Mouse (Mus musculus) lung, embryonic 14.5 days (tissue): Measurements from ENCODE around the gene Ctsa. TPM values are rescaled to one million over a fixed set of nuclear protein-coding genes. Genes with fewer than 3 reads are reported as not detected.
A peak's percentile ranks its signal among the peaks of the same experiment; 100 is the strongest.
"Not testable (repeated sequence)": the region's sequence is repeated elsewhere in the genome, so short reads cannot be mapped to it uniquely, and the experiment has no call there.

ENCODE experiments used
- ATAC-seq: fragments of 200-750 bp; cut with Nextera tagmentation; 2 replicates; pipeline ENCODE4 v1.8.0; 2017; ENCODE audit warnings: mild to moderate bottlenecking, moderate TSS enrichment, moderate library complexity; ENCODE audit not compliant: insufficient read depth
- DNase-seq: peaks from one replicate; pipeline ENCODE4 v3.0.0-alpha.2; 2015
- H3K27ac ChIP-seq: fragments of 300-500 bp; sonication (generic); 2 replicates; pipeline ENCODE4 v1.5.1; 2014; ENCODE audit warnings: low read depth, mild to moderate bottlenecking, moderate library complexity
- H3K27me3 ChIP-seq: fragments of 300-500 bp; sonication (generic); 2 replicates; pipeline ENCODE4 v1.6.1; 2014; ENCODE audit warnings: low read length, control low read depth; ENCODE audit not compliant: insufficient read depth
- H3K36me3 ChIP-seq: fragments of 300-500 bp; sonication (generic); 2 replicates; pipeline ENCODE4 v1.6.1; 2014; ENCODE audit warnings: control low read depth; ENCODE audit not compliant: insufficient read depth
- H3K4me1 ChIP-seq: fragments of 300-500 bp; sonication (generic); 2 replicates; pipeline ENCODE4 v1.6.1; 2014; ENCODE audit warnings: antibody characterized with exemption, control low read depth; ENCODE audit not compliant: insufficient read depth
- H3K4me2 ChIP-seq: fragments of 300-500 bp; sonication (generic); 2 replicates; pipeline ENCODE4 v1.6.1; 2014; ENCODE audit warnings: mild to moderate bottlenecking
- H3K4me3 ChIP-seq: fragments of 300-500 bp; sonication (generic); 2 replicates; pipeline ENCODE4 v1.5.1; 2014; ENCODE audit warnings: low read depth, low read length
- H3K9ac ChIP-seq: fragments of 300-500 bp; sonication (generic); 2 replicates; pipeline ENCODE4 v1.6.1; 2014
- H3K9me3 ChIP-seq: fragments of 300-500 bp; sonication (generic); 2 replicates; pipeline ENCODE4 v1.6.1; 2016; ENCODE audit warnings: low read depth, low read length, control low read depth
- CTCF ChIP-seq: IDR thresholded peaks from 2 replicates; pipeline ENCODE4 v1.5.1; 2016; ENCODE audit warnings: antibody characterized with exemption, low read depth
- WGBS: fragments of 180-500 bp; shearing (Covaris S2); extraction: QIAGEN DNeasy Blood & Tissue Kit; methylation state at CpG from one replicate; pipeline ENCODE4 v1.1.7; 2014; 5-methylcytosine and 5-hydroxymethylcytosine counted together
- polyA plus RNA-seq: library from polyadenylated mRNA; unstranded; fragments of >200 nt; fragmentation: Nextera tagmentation; extraction: Ambion mirVana; gene quantifications from 2 replicates; pipeline ENCODE4 v1.2.1, GENCODE M21; 2014

Gene Ctsa
- polyA plus RNA-seq, 1 experiment from 2014 or later, result 114 TPM

- Histone ChIP-seq H3K4me3 (no peak overlapping the region), H3K27ac (no peak overlapping the region), H3K36me3 (peaks cover 79% of the 10 kb centered on the region), H3K9ac (no peak overlapping the region), H3K27me3 (no peaks in the 10 kb centered on the region), H3K4me1 (no peaks in the 10 kb centered on the region), H3K4me2 (no peak overlapping the region), H3K9me3 (no peaks in the 10 kb centered on the region)
- WGBS, result 27% methylated on average over 5 of the region's 5 CpGs
- TF ChIP-seq CTCF, result peak; percentile 88
- ATAC-seq, result peak; percentile 56; the same call in 1 of the 2 replicates
- DNase-seq, result peak; percentile 96
Measured at GRCm38 (mm10) chr2:164794293-164794692, 38.4 kb upstream of the Ctsa start.

GRCm38 (mm10) chr2:164795868-164796267, 36.8 kb upstream of the Ctsa start:
- 74% methylated on average over 4 of the region's 4 CpGs for WGBS
- Histone ChIP-seq H3K9ac (no peak overlapping the region), H3K27ac (no peak overlapping the region), H3K36me3 (peaks cover 81% of the 10 kb centered on the region), H3K27me3 (no peaks in the 10 kb centered on the region), H3K4me2 (no peak overlapping the region), H3K9me3 (no peaks in the 10 kb centered on the region), H3K4me3 (no peak overlapping the region), H3K4me1 (no peaks in the 10 kb centered on the region)
- no peak for TF ChIP-seq CTCF
- no peak for ATAC-seq
- DNase-seq, result no peak

- not testable (repeated sequence) for H3K9me3 ChIP-seq, H3K9ac ChIP-seq, H3K4me2 ChIP-seq, ATAC-seq, H3K4me3 ChIP-seq, H3K4me1 ChIP-seq, H3K27me3 ChIP-seq, H3K27ac ChIP-seq
- WGBS, result 80% methylated on average over 6 of the region's 6 CpGs
- peak; percentile 35 for TF ChIP-seq CTCF
- peak; percentile 38 for DNase-seq
- peaks cover 61% of the 10 kb centered on the region for H3K36me3 ChIP-seq
Measured at GRCm38 (mm10) chr2:164798554-164798953, 34.1 kb upstream of the Ctsa start.

GRCm38 (mm10) chr2:164800252-164801004, 32.2 kb upstream of the Ctsa start:
- TF ChIP-seq CTCF, result no peak
- H3K4me3 ChIP-seq, result no peak overlapping the region
- H3K4me2 ChIP-seq, result no peak overlapping the region
- no peak for DNase-seq
- H3K9ac ChIP-seq, result no peak overlapping the region
- no peak for ATAC-seq
- H3K4me1 ChIP-seq, result peaks cover 5% of the 10 kb centered on the region
- no peak overlapping the region for H3K27ac ChIP-seq
- H3K9me3 ChIP-seq, result no peaks in the 10 kb centered on the region
- WGBS, result 87% methylated on average over 13 of the region's 13 CpGs
- no peaks in the 10 kb centered on the region for H3K27me3 ChIP-seq
- H3K36me3 ChIP-seq, result peaks cover 48% of the 10 kb centered on the region

GRCm38 (mm10) chr2:164803201-164803920, 29.3 kb upstream of the Ctsa start:
- peaks cover 20% of the 10 kb centered on the region for H3K36me3 ChIP-seq
- no peak for ATAC-seq
- no peaks in the 10 kb centered on the region for H3K27me3 ChIP-seq
- no peak for DNase-seq
- H3K4me2 ChIP-seq, result peak overlapping the region; percentile 88
- WGBS, result 88% methylated on average over 16 of the region's 16 CpGs
- no peak for TF ChIP-seq CTCF
- no peak overlapping the region for H3K27ac ChIP-seq
- no peaks in the 10 kb centered on the region for H3K9me3 ChIP-seq
- H3K9ac ChIP-seq, result peak overlapping the region; percentile 81
- peak overlapping the region; percentile 81 for H3K4me3 ChIP-seq
- peaks cover 5% of the 10 kb centered on the region for H3K4me1 ChIP-seq

GRCm38 (mm10) chr2:164803921-164804313, 28.8 kb upstream of the Ctsa start:
- WGBS, result 50% methylated on average over 1 of the region's 1 CpGs
- no peak for TF ChIP-seq CTCF
- DNase-seq (no peak), ATAC-seq (no peak)
- H3K27ac ChIP-seq, result no peak overlapping the region
- peaks cover 22% of the 10 kb centered on the region; the same call in 1 of the 2 replicates for H3K36me3 ChIP-seq
- no peaks in the 10 kb centered on the region for H3K27me3 ChIP-seq
- H3K9ac ChIP-seq, result peak overlapping the region; percentile 81
- H3K4me3 ChIP-seq, result peak overlapping the region; percentile 81
- H3K9me3 ChIP-seq, result no peaks in the 10 kb centered on the region
- peak overlapping the region; percentile 88 for H3K4me2 ChIP-seq
- H3K4me1 ChIP-seq, result peaks cover 5% of the 10 kb centered on the region
